Mouse (Mus musculus): ENCODE measurements around the gene Slc38a7.
"Not testable (repeated sequence)": the region's sequence is repeated elsewhere in the genome, so short reads cannot be mapped to it uniquely, and the experiment has no call there.

Slc38a7 gene

DNA sequence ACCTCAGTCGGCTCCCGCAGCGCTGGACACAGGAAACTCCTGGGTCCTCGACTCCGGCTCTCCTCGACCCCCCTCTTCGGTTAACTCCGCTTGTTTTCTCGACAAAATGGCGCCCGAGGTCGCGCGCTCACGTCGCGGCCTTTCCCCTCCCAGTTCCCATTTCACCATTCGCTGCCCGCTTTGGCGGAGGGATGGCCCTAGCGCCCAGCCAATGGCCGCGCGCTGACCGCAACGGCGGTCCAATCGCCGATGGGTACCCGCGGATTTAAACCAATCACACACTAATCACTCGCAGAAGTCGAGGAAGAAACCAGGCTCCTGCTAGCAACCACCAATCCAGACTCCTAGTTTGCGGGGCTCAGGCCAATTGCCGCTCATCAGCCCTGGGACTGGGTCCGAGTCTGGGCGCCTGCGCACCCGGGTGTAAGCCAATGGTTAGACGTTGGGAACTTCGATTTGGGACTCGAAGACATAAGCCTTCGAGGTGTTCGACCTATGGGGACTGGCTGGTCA lies 46.0 kb downstream of the Slc38a7 start, which contains the start of gene Cnot1:
Gene Cnot1 (minus strand): TSS at position 134 of the 513 bp plus-strand sequence.
- DNase-seq (ENCODE audit: low spot score in 2 of 2), result peak; percentile 91

DNA sequence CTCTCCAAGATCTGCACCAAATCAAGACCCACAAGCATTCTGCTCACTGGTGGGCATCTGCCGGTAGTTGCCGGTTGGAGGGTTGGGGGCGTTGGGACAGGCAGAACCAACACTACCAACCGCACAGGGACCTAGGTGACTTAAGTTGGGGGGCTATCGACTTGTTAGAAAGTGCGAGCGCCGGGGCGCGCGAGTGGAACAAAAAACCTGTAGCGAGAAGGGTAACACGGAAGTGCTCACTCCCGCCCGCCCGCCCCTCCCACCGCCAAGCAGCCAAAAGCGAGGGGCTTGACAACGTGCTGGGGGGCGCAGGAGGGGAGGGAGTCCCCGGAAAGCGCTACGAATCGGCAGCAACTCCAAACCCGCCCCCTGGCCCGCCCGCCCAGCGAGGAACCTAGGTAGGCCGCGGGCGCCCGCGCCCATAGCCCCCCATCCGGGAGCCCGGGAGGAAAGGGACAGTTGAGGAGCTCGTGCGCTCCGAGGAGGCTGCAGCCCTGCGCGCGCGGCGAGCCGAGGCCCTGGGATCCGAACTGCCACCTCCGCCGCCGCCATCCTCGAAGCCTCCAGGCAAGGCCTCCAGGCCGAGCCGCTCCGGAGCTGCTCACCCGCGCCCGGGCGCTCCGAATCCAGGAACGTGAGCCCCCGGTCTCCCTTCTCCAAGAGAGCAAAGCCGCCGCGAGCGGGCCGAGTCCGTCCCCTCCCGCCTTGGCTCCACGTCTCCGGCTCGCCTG lies 46.7 kb downstream of the Slc38a7 start:
- DNase-seq (ENCODE audit: low spot score in 2 of 2), result peak in 1 of 2 experiments; percentile 8

DNA sequence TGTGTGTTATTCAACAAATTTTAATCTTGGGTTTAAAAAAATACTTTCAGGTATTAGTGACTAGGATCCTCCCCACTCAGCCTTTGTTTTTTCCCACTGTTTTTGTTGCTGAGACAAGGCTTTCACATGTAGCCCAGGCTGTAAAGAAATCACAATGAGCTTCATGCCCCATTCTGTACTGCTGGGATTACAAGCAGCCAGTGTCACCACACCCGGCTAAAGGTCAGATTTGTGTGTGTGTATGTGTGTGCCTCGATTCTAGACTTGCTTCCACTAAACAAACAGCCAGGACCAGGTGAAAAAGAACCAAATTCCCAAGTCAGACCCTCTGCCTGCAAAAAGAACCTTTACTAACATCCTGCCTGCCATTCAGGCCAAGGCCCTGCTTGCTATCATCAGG lies 47.9 kb downstream of the Slc38a7 start:
- DNase-seq (ENCODE audit: low spot score in 2 of 2), result no peak

DNA sequence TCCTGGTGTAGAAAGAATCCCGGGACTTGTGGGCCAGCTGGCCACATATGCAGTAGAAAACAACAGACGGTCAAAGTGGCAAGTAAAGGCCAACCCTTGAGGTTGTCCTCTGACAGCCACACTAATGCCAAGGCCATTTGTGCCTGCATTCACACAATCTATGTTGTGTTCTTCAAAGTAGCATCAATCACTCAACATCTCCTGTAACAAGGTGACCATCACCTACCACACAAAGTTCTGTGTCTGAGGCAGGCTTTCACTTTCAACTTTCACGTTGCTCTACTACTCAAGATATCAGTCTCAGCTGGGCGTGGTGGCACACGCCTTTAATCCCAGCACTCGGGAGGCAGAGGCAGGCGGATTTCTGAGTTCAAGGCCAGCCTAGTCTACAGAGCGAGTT lies 51.1 kb downstream of the Slc38a7 start:
- no peak for DNase-seq (ENCODE audit: low spot score in 2 of 2)

DNA sequence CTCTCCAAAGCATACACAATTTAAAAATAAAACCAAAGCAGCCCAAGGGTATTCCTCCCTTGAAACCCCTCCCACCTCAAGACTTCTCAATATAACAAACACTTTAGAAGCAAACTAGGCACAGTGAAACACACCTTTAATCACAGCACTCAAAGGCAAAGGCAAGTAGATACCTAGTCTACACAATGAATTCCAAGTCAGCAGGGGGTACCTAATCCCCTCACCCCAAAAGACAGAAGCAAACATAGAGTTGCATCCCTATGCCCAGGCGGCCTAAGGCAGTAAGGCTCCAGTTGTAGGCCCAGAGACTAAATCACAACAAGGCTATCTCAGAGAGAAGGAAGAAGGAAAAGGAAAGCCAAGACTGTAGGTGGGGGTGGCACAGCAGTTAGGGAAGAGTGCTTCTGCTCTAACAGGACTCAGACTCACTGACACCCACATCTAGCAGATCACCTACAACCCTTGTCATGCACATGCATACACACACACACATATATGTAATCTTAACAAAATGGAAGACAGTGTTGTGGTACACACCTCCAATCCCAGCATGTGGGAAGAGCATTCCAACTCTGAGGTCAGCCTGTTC lies 51.8 kb downstream of the Slc38a7 start:
- no peak for DNase-seq (ENCODE audit: low spot score in 2 of 2)

DNA sequence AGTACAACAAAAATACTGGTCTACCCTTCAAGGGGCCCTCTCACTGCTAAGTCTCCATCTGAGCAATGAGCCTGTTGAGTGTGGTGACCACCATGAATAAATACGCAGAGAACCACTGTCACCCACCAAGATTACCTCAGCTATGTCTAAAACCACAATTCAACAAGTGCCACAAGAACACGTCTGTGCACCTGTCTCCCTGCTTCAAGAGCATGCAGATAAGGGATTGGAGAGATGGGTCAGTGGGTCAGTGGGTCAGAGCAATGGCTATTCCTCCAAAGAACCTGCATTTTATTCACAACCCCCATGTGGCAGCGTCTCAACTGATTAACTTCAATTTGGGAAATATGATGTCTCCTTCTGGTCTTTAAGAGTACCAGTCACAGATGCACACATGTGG lies 53.0 kb downstream of the Slc38a7 start:
- DNase-seq (ENCODE audit: low spot score in 2 of 2), result no peak

DNA sequence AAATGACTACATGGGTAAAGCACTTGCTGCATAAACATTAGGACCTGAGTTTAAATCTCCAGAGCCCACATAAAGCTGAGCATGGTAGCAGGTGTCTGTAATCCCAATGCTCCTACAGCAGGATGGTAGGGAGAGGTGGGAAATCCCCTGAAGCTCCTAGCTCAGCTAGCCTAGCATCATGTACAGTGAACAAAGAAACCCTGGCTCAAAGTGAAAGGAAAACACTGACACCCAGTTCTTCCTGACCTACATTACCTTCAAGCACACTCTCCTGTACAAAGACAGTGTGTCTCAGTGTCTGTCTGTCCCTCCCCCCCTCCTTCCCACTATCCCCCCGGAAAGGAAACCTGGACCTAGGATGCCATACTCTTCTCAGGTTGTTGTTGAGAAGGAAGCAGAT lies 53.4 kb downstream of the Slc38a7 start:
- DNase-seq (ENCODE audit: low spot score in 2 of 2), result no peak

DNA sequence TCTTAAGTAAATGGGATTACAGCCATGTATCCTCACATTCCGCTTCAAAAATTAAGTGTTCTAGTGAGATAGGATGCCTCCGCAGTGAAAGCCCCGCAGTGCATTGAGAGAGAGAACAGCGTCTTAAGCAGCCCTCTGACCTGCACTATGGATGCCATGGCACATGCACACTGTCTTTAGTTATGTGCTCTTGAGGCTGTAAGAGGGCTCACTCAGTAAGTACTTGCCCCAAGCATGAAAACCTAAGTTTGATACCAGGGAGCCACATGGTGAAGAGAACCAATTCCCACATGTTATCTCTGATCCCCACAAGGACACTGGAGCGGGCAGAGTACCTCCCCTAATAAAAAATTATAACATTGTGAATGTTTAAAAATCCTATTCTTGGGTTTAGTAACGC lies 54.2 kb downstream of the Slc38a7 start:
- no peak for DNase-seq (ENCODE audit: low spot score in 2 of 2)

DNA sequence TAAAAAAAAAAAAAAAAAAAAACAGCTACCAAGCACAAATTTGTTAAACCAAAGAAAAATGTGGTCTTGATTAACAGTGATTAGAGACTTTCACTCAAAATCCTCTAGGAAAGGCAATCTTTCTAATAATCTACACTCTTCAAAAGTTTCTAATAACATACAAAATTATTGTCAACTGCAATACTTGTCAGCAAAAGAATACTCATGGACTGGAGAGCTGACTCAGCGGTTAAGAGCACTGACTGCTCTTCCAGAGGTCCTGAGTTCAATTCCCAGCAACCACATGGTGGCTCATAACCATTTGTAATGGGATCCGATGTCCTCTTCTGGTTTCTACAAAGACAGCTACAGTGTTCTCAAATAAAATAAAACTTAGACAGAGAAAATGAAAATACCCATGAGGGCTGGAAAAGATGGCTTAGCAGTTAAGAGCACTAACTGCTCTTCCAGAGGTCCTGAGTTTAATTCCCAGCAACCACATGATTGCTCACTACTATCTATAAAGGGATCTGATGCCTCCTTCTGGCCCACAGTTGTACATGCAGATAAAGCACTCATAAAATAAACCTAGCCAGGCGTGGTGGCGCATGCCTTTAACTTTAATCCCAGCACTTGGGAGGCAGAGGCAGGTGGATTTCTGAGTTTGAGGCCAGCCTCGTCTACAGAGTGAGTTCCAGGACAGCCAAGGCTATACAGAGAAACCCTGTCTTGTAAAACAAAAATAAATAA lies 57.8 kb downstream of the Slc38a7 start:
- not testable (repeated sequence) for DNase-seq (ENCODE audit: low spot score in 2 of 2)

All from spleen, postnatal 14 days (tissue).